Mouse (Mus musculus) G1E (cell line): ENCODE results near the gene Matn4.

Experiments
- CTCF ChIP-seq: IDR thresholded peaks from 2 replicates; pipeline ENCODE4 v1.5.1; 2012; ENCODE audit warnings: low read depth, low read length, inconsistent platforms, mixed read lengths
- GATA1 ChIP-seq: IDR thresholded peaks from 2 replicates; pipeline ENCODE4 v1.6.1; 2012; ENCODE audit warnings: borderline replicate concordance, low read length, inconsistent platforms, mixed read lengths
- GATA2 ChIP-seq: IDR thresholded peaks from 2 replicates; pipeline ENCODE4 v1.6.1; 2012; ENCODE audit warnings: low read depth, low read length, inconsistent platforms, borderline replicate concordance
- POLR2AphosphoS5 ChIP-seq: IDR thresholded peaks from 2 replicates; pipeline ENCODE4 v1.6.1; 2012; ENCODE audit warnings: low read depth, low read length, inconsistent platforms; ENCODE audit not compliant: insufficient replicate concordance
- TAL1 ChIP-seq: conservative IDR thresholded peaks from 2 replicates; pipeline ENCODE4 v1.6.1; 2012; ENCODE audit warnings: low read depth, low read length, inconsistent platforms, mixed read lengths

DNA sequence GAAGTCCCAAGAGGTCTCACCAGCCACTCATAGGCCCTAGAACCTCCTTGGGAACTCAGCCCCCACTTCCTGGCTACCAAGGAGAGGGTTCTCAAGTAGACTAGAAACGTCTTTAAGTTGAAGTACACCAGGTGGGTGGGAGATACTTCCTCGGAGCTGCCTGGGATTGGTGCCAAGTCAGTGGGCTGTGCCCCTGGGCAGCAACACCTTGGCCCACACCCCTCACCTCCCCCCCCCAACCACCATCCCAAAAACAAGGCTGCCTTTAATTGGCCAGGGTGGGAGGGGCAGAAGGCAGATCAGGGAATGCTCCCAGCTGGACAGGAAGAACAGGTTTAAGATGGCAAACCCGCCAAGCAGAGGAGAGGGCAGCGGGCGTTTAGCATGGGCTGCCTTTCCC lies 35.4 kb upstream of the Matn4 start:
- no peak for TF ChIP-seq CTCF
- TF ChIP-seq GATA1: no peak
- TF ChIP-seq POLR2AphosphoS5: no peak
- TF ChIP-seq TAL1: no peak
- TF ChIP-seq GATA2: no peak
